Mouse (Mus musculus) intestine, embryonic 14.5 days (tissue): ENCODE results near the gene Uri1. TPM values are rescaled to one million over a fixed set of nuclear protein-coding genes. Genes with fewer than 3 reads are reported as not detected.
A peak's percentile ranks its signal among the peaks of the same experiment; 100 is the strongest.

Experiments used
- ATAC-seq: fragments of 200-750 bp; cut with Nextera tagmentation; replicated peaks from 2 replicates; pipeline ENCODE4 v1.8.0; 2017; ENCODE audit warnings: low read depth, moderate number of reproducible peaks, moderate TSS enrichment, moderate library complexity; ENCODE audit not compliant: low FRiP score, low TSS enrichment
- DNase-seq: peaks from one replicate; pipeline ENCODE4 v3.0.0-alpha.2; 2018; ENCODE audit warnings: low spot score
- H3K27ac ChIP-seq: fragments of 300-500 bp; sonication (generic); 2 replicates; pipeline ENCODE4 v1.5.1; 2014; ENCODE audit warnings: low read depth, mild to moderate bottlenecking, control low read depth
- H3K27me3 ChIP-seq: fragments of 300-500 bp; sonication (generic); replicated peaks from 2 replicates; pipeline ENCODE4 v1.6.1; 2014; ENCODE audit warnings: low read length, control low read depth; ENCODE audit not compliant: control insufficient read depth, insufficient read depth
- H3K36me3 ChIP-seq: fragments of 300-500 bp; sonication (generic); 2 replicates; pipeline ENCODE4 v1.6.1; 2014; ENCODE audit warnings: low read length, control low read depth; ENCODE audit not compliant: control insufficient read depth, insufficient read depth
- H3K4me1 ChIP-seq: fragments of 300-500 bp; sonication (generic); replicated peaks from 2 replicates; pipeline ENCODE4 v1.6.1; 2014; ENCODE audit warnings: low read length, control low read depth, mixed read lengths; ENCODE audit not compliant: control insufficient read depth, insufficient read depth
- H3K4me2 ChIP-seq: fragments of 300-500 bp; sonication (generic); 2 replicates; pipeline ENCODE4 v1.6.1; 2014; ENCODE audit warnings: low read length
- H3K4me3 ChIP-seq: fragments of 300-500 bp; sonication (generic); 2 replicates; pipeline ENCODE4 v1.5.1; 2014; ENCODE audit warnings: low read depth, low read length, control low read depth, mixed read lengths
- H3K9ac ChIP-seq: fragments of 300-500 bp; sonication (generic); 2 replicates; pipeline ENCODE4 v1.6.1; 2014; ENCODE audit warnings: mild to moderate bottlenecking, low read length
- H3K9me3 ChIP-seq: fragments of 300-500 bp; sonication (generic); 2 replicates; pipeline ENCODE4 v1.6.1; 2016; ENCODE audit warnings: low read length, control low read depth; ENCODE audit not compliant: control insufficient read depth
- WGBS: fragments of 180-500 bp; shearing (Covaris S2); extraction: QIAGEN DNeasy Blood & Tissue Kit; methylation state at CpG from one replicate; pipeline ENCODE4 v1.1.7; 2014; 5-methylcytosine and 5-hydroxymethylcytosine counted together
- polyA plus RNA-seq: library from polyadenylated mRNA; unstranded; fragments of >200 nt; fragmentation: Nextera tagmentation; extraction: Ambion mirVana; gene quantifications from 2 replicates; pipeline ENCODE4 v1.2.1, GENCODE M21; 2014

Uri1 gene
- polyA plus RNA-seq, 1 experiment from 2014 or later = 51.6 TPM

DNA sequence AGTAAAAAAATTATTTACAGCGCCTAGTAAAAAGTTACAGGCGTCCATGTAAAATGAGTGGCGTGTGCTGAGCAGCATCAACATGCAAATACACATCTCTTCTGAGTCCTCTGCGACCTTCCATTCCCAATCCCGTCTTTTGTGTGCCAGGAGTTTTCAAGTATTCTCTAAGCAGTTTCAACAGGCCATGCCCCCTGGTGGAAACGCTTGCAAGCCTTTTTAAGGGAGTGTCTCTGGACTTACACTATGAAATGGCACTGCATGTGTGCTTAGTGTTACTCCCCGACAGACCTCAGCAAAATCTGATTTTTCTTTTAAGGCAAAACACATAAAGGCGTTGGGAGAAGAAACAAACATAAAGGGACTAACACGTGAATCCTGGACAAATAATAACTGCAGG lies 50.8 kb downstream of the Uri1 start:
- 0 out of 2 replicates have a peak, but pooled peaks cover 6% of the 10 kb centered on the region for H3K36me3 ChIP-seq
- ATAC-seq (no peak), DNase-seq (no peak)
- H3K4me2 ChIP-seq = no peak overlapping the region
- no peak overlapping the region for H3K9ac ChIP-seq
- 66% methylated on average over 9 of the region's 9 CpGs for WGBS
- H3K4me1 ChIP-seq = peaks cover 19% of the 10 kb centered on the region
- H3K4me3 ChIP-seq = no peak overlapping the region
- H3K9me3 ChIP-seq = no peaks in the 10 kb centered on the region
- H3K27me3 ChIP-seq = no peaks in the 10 kb centered on the region
- no peak overlapping the region for H3K27ac ChIP-seq

DNA sequence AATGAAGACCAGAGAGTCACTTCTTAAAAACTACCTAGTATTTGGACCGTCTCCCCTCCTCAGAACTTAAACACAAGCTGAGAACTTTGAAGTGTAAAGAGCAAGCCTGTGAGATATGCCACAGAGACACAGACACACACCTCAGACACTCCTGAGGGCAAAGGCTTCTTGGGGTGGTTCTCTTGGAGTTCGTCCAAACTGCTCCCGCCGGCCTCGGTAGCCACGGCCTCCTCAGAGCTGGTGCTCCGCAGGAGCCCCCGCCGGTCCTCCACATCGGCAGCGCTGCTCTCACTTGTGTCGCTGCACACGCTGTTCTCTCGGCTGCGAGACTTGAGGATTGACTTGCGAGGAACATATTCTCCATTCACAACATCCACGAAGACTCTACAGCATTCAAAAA lies 61.0 kb downstream of the Uri1 start:
- H3K4me3 ChIP-seq = no peak overlapping the region
- 91% methylated on average over 17 of the region's 17 CpGs for WGBS
- DNase-seq (peak; percentile 32), ATAC-seq (no peak)
- H3K36me3 ChIP-seq = peaks cover 65% of the 10 kb centered on the region
- no peak overlapping the region for H3K27ac ChIP-seq
- H3K9ac ChIP-seq = no peak overlapping the region
- no peaks in the 10 kb centered on the region for H3K4me1 ChIP-seq
- no peaks in the 10 kb centered on the region for H3K27me3 ChIP-seq
- H3K4me2 ChIP-seq = no peak overlapping the region
- H3K9me3 ChIP-seq = no peaks in the 10 kb centered on the region

DNA sequence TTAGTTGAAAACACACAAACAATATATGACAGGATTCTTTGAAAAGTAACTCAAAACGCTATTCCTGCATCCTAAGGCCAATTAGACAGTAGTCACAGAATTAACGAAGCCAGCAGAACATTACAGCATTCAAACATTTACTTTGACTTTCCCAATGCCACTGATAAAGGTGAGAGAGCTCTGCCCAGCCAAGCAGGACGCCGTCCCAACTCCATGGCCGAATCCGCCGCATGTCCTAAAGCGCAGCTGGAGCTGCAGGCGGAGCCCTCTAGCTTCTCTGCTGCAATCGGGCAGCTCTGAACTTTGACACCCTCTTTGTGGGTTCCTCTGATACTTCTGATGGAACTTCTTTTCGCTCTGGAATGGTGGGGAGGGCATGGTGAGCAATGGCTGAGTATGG lies 62.1 kb downstream of the Uri1 start:
- H3K27me3 ChIP-seq = no peaks in the 10 kb centered on the region

DNA sequence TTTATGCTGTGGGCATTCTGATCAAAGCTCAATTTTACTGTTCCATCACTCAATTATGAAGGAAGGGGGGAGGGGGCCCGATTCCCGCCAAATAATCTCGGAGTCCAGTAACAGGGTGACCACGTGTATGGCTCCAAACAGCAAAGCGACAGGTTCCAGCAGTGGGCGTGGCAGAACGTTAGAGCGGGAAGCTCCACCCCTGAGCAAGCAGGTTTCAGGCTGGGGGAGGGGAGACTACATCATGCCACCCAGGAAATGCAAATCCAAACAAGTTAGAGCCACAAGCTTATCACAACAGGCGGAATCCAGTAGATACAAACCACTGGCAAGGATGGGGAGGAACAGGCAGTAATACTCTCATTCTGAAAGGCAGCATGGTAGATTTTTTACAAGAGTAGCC lies 71.5 kb downstream of the Uri1 start:
- WGBS = 79% methylated on average over 9 of the region's 9 CpGs
- Histone ChIP-seq H3K9me3 (no peaks in the 10 kb centered on the region), H3K4me1 (no peaks in the 10 kb centered on the region), H3K27me3 (no peaks in the 10 kb centered on the region), H3K36me3 (peaks cover 8% of the 10 kb centered on the region; the same call in 1 of the 2 replicates), H3K4me3 (no peak overlapping the region), H3K27ac (no peak overlapping the region), H3K9ac (no peak overlapping the region), H3K4me2 (no peak overlapping the region)
- DNase-seq (peak; percentile 43), ATAC-seq (no peak)

More for the DNA sequence above, 62.1 kb downstream of the Uri1 start:
- Histone ChIP-seq H3K4me1 (no peaks in the 10 kb centered on the region), H3K9ac (no peak overlapping the region), H3K9me3 (no peaks in the 10 kb centered on the region), H3K4me3 (no peak overlapping the region), H3K27ac (no peak overlapping the region), H3K4me2 (no peak overlapping the region), H3K36me3 (peaks cover 68% of the 10 kb centered on the region)
- ATAC-seq (no peak), DNase-seq (peak; percentile 29)
- 92% methylated on average over 11 of the region's 11 CpGs for WGBS

DNA sequence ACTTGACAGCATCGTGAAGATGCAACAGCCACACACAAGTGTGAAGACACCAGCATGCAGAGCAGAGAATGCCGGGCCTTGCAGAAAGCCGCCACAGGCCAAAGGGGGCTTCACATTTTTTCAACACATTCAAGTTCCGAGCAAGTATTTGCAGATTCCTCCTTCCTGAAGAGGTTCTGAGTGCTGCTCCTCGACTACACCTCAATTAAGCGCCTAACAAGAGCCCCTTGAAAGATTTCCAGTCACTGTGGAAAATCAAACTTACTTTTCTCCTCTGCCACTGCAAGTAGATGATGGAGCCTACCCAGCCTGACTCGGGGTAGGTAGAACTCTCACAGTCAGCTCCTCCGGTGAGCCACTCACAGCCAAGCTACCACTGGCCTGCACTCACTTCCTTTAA lies 86.9 kb downstream of the Uri1 start:
- Histone ChIP-seq H3K9me3 (no peaks in the 10 kb centered on the region; the same call in 1 of the 2 replicates), H3K9ac (no peak overlapping the region), H3K27me3 (no peaks in the 10 kb centered on the region), H3K4me2 (no peak overlapping the region), H3K4me1 (peaks cover 19% of the 10 kb centered on the region), H3K36me3 (peaks cover 4% of the 10 kb centered on the region; the same call in 1 of the 2 replicates), H3K4me3 (no peak overlapping the region), H3K27ac (no peak overlapping the region)
- DNase-seq = no peak
- ATAC-seq = no peak
- WGBS = 82% methylated on average over 8 of the region's 8 CpGs

DNA sequence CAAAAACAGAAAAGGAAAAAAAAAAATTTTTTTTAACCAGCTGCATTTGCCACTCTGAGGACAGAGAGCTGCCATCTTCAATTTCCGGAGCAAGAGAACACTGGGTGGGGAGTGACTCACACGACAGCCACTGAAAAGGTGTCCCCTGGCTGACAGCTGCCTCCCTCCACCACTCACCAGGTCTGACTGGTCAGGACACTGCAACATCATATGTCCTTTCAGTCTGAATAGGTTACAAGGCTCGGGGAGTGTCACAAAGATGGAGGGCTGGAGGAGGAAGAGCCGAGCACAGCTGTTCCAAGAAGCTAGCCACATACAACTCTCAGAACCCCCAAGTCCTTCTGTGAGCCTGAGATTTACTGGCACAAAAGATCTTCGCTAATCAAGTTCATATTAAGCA lies 87.6 kb downstream of the Uri1 start:
- Histone ChIP-seq H3K27ac (no peak overlapping the region), H3K9ac (no peak overlapping the region), H3K9me3 (no peaks in the 10 kb centered on the region; the same call in 1 of the 2 replicates), H3K27me3 (no peaks in the 10 kb centered on the region), H3K36me3 (peaks cover 4% of the 10 kb centered on the region; the same call in 1 of the 2 replicates), H3K4me3 (no peak overlapping the region), H3K4me2 (no peak overlapping the region), H3K4me1 (peaks cover 22% of the 10 kb centered on the region)
- WGBS = 76% methylated on average over 5 of the region's 5 CpGs
- DNase-seq (no peak), ATAC-seq (no peak)

DNA sequence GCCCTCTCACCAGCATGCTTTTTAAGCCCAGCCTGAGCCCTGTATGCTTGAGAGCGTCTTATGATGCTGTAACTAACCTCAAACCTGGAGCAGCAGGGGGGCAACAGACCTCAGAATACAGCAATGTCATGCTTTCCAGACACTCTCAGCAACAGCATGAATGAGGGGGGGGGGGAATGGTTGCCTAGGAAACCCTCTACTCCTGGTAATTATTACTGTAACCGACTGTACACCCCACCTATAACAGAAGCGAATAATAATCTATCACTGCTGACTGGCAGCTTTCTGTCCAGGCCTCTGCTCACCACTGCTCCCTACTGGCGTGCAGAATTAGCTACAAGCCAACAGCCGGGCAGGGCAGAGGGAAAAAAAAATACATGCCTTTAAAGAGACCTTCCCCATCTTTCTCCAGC lies 88.6 kb downstream of the Uri1 start:
- no peak overlapping the region for H3K4me2 ChIP-seq
- peaks cover 22% of the 10 kb centered on the region for H3K4me1 ChIP-seq
- ATAC-seq = no peak
- H3K4me3 ChIP-seq = no peak overlapping the region
- H3K27ac ChIP-seq = no peak overlapping the region
- WGBS = 31% methylated on average over 5 of the region's 5 CpGs
- no peaks in the 10 kb centered on the region for H3K27me3 ChIP-seq
- no peaks in the 10 kb centered on the region; the same call in 1 of the 2 replicates for H3K9me3 ChIP-seq
- peak; percentile 63 for DNase-seq
- H3K36me3 ChIP-seq = no peaks in the 10 kb centered on the region
- no peak overlapping the region for H3K9ac ChIP-seq

DNA sequence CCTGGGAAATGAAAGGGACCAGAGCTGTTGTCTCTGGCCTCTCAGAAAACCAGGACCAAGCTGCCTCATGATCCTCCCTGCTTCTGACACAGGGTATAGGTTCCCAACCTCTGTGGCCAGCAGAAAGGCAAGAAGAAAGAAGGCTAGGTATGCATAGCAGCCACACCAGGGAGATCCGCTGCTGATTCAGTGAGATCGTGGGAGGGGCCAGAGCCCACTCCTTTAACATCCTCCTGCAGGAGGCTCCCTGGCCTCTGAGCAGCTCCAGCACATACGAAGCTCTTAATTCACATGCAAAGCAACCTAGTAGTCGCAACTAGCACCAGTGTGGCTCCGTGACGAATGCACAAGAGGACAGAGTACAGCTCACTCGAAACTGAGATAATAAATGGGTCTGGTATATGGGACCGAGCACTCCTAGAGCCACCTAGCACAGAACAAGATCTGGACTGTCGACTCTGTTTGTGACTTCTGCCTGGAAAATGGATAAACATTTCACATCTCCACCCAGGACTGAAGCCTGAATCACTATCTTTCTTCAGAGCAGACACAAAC lies 89.5 kb downstream of the Uri1 start:
- no peaks in the 10 kb centered on the region for H3K9me3 ChIP-seq
- 34% methylated on average over 9 of the region's 9 CpGs for WGBS
- peaks cover 22% of the 10 kb centered on the region for H3K4me1 ChIP-seq
- H3K4me3 ChIP-seq = no peak overlapping the region
- no peak overlapping the region for H3K9ac ChIP-seq
- no peak overlapping the region for H3K4me2 ChIP-seq
- DNase-seq (no peak), ATAC-seq (no peak)
- no peaks in the 10 kb centered on the region for H3K27me3 ChIP-seq
- H3K27ac ChIP-seq = no peak overlapping the region
- H3K36me3 ChIP-seq = no peaks in the 10 kb centered on the region

DNA sequence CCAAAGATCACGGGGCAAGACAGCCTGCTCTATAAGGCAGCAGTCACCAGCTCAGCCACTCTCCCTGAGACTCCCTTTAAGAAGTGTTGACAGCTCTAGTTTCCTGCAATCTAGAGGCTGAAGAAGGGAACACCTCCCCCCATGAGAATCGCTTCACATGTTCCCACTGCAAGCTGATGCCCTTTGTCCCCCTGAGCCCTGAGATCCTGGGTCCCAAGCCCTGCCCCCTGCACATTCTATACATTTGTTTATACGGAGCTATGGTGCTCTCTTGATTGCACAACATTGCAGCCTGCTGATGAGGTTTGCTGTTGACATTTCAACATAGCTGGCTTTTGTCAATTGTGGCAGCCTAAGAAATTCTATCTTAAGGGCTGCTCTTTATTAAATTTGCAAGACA lies 91.7 kb downstream of the Uri1 start:
- DNase-seq = no peak
- Histone ChIP-seq H3K9ac (no peak overlapping the region), H3K9me3 (no peaks in the 10 kb centered on the region), H3K27ac (peak overlapping the region; percentile 39; the same call in 1 of the 2 replicates), H3K4me2 (no peak overlapping the region), H3K4me1 (peaks cover 22% of the 10 kb centered on the region), H3K4me3 (no peak overlapping the region), H3K36me3 (no peaks in the 10 kb centered on the region), H3K27me3 (no peaks in the 10 kb centered on the region)
- 14% methylated on average over 3 of the region's 3 CpGs for WGBS
- peak; percentile 61 for ATAC-seq
